Mouse (Mus musculus) ES-Bruce4 (cell line): ENCODE measurements around the gene Minpp1.

Experiments used
- CTCF ChIP-seq: IDR thresholded peaks from one replicate; pipeline ENCODE4 v1.8.1; 2011; ENCODE audit warnings: low read depth, low read length
- POLR2A ChIP-seq: IDR thresholded peaks from one replicate; pipeline ENCODE4 v1.8.1; 2011; ENCODE audit warnings: low read length; ENCODE audit not compliant: insufficient read depth

DNA sequence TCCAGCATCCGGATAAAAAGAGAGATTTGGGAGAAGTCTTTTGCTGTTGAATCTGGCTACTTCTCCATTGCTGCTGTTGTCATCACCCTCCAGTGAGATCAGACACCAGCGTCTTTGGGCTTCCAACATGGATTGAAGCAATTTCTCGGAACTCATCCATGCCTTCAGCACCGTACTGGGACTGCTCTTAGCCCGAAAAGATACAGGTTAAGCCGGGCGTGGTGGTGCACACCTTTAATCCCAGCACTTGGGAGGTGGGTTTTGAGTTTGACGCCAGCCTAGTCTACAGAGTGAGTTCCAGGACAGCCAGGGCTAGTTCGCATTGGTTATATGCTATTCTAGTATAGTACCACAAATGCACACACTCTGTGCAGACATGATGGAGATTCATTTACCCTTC, 31.0 kb downstream of the Minpp1 start:
- TF ChIP-seq CTCF (no peak), POLR2A (no peak)
